Mouse (Mus musculus) cerebellum, postnatal 10 days (tissue): ENCODE data around the gene Trarg1.

Experiments used
- DNase-seq, 2 experiments: peaks; one replicate each; pipeline ENCODE4 v3.0.0; 2021; ENCODE audit warnings: mixed read lengths in 2 of 2

Trarg1 gene

GRCm38 (mm10) chr11:76674199-76674598 lies 5.4 kb upstream of the Trarg1 start:
- DNase-seq = peak; percentile 54 to 62

- peak; percentile 60 to 65 for DNase-seq
Observed at GRCm38 (mm10) chr11:76674704-76675103, 4.9 kb upstream of the Trarg1 start.

GRCm38 (mm10) chr11:76685604-76686003 lies 6.0 kb downstream of the Trarg1 start:
- DNase-seq = no peak

- no peak for DNase-seq
Observed at GRCm38 (mm10) chr11:76692096-76692495, 12.5 kb downstream of the Trarg1 start.

- peak; percentile 36 to 59 for DNase-seq
Observed at GRCm38 (mm10) chr11:76695810-76696209, 16.2 kb downstream of the Trarg1 start.

- no peak for DNase-seq
Observed at GRCm38 (mm10) chr11:76699626-76700025, 20.0 kb downstream of the Trarg1 start.

- no peak for DNase-seq
Observed at GRCm38 (mm10) chr11:76707656-76708055, 28.0 kb downstream of the Trarg1 start.

GRCm38 (mm10) chr11:76708066-76708465 lies 28.5 kb downstream of the Trarg1 start:
- no peak for DNase-seq

- no peak for DNase-seq
Observed at GRCm38 (mm10) chr11:76708881-76709280, 29.3 kb downstream of the Trarg1 start.

GRCm38 (mm10) chr11:76709625-76710452 lies 30.2 kb downstream of the Trarg1 start:
- DNase-seq = peak; percentile 54 to 63

GRCm38 (mm10) chr11:76717000-76717399 lies 37.4 kb downstream of the Trarg1 start:
- DNase-seq = no peak

- DNase-seq = peak; percentile 63
Observed at GRCm38 (mm10) chr11:76723911-76724310, 44.3 kb downstream of the Trarg1 start.

- peak; percentile 51 to 59 for DNase-seq
Observed at GRCm38 (mm10) chr11:76728093-76728492, 48.5 kb downstream of the Trarg1 start.

GRCm38 (mm10) chr11:76730650-76731049 lies 51.0 kb downstream of the Trarg1 start:
- no peak for DNase-seq

- DNase-seq = no peak
Observed at GRCm38 (mm10) chr11:76734560-76734959, 55.0 kb downstream of the Trarg1 start.

GRCm38 (mm10) chr11:76735753-76736324 lies 56.2 kb downstream of the Trarg1 start:
- DNase-seq = no peak

- DNase-seq = peak; percentile 60 to 71
Observed at GRCm38 (mm10) chr11:76739125-76739524, 59.5 kb downstream of the Trarg1 start.

GRCm38 (mm10) chr11:76742511-76742910 lies 62.9 kb downstream of the Trarg1 start:
- DNase-seq = no peak

GRCm38 (mm10) chr11:76744550-76744949 lies 64.9 kb downstream of the Trarg1 start:
- peak; percentile 83 to 84 for DNase-seq

- no peak for DNase-seq
Observed at GRCm38 (mm10) chr11:76745921-76746320, 66.3 kb downstream of the Trarg1 start.
